Mouse (Mus musculus) lung, adult 18-20 months (tissue): ENCODE results near the gene Gltpd2.
A peak's percentile ranks its signal among the peaks of the same experiment; 100 is the strongest.
"Not testable (repeated sequence)": the region's sequence is repeated elsewhere in the genome, so short reads cannot be mapped to it uniquely, and the experiment has no call there.

ENCODE experiments used
- DNase-seq, 2 experiments: peaks; one replicate each; pipeline ENCODE4 v3.0.0; 2022; ENCODE audit warnings: mixed read lengths in 2 of 2

Gltpd2 gene

DNA sequence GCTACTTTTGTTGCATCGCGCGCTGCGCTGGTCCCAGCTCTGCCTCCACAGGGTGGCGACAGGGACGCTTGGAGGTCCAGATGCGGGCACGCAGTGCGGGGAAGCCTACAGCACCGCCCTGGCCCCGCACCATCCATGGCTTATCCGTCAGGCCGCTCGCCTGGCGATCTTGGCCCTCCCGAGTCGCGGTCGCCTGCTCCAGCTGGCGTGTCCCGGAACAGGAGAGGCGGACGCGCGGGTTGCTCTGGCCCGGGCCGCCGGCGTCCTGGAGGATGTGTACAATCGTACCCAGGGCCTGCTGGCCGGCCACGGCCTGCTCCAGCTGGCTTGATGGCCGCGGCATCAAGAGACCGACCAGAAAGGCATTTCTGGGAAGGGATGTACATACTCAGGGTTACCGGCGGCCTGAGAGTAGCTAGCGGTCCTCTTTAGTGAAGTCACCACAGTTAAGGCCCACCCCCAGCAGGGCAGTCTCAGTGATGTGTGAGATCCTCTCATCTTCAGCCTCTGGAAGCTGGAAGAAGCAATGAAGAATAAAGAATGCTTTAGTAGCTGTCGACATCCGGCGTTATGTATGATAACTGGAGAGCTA lies 1.3 kb downstream of the Gltpd2 start:
- DNase-seq, result peak in 1 of 2 experiments; percentile 25

- DNase-seq, result not testable (repeated sequence)
These were observed 4.5 kb downstream of the Gltpd2 start for GRCm38 (mm10) chr11:70523306-70523989.

- no peak for DNase-seq
These were observed 5.8 kb downstream of the Gltpd2 start for GRCm38 (mm10) chr11:70524782-70525181.

DNA sequence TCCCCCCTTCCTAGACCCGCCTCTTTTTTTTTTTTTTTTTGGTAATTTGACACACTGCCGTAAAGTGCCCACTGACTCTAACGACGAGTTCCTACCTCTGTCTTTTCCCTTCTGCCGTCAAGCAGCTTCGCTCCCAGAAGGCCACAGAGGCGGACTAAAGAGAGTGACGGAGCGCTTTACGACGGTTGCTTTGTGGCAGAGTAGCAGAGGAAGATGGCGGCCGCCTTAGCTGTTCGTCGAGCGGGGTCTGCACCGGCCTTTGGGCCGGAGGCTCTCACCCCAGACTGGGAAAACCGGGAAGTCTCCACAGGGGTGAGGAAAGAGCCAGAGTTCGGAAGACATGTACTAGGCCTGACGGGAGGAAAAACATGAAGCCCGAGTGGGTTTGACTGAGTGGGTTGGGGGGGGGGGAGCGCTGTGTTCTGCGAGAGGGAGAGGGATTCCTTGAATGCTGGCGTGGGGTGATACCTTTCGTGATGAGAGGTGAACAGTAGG lies 6.2 kb downstream of the Gltpd2 start, which contains the start of gene Psmb6:
Psmb6 (plus strand) TSS at position 184 of the 495 bp plus-strand sequence.
- peak; percentile 95 to 97 for DNase-seq

DNA sequence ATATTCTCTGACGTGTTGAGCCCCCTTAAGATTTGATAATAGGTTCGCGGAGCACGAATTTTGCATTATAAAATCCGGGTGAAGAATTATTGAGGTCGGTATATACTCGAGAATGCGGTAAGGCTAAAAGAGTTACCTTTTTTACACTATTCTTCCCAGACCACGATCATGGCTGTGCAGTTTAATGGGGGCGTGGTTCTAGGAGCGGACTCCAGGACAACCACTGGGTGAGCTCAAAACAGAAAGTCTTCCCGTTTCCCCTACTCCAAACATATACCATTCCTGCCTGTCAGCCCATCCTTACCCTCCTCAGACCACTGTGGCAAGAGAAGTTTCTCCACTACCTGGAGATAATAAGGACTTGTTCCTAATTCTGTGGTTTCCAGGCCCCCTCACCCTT lies 6.7 kb downstream of the Gltpd2 start:
- DNase-seq, result no peak

DNA sequence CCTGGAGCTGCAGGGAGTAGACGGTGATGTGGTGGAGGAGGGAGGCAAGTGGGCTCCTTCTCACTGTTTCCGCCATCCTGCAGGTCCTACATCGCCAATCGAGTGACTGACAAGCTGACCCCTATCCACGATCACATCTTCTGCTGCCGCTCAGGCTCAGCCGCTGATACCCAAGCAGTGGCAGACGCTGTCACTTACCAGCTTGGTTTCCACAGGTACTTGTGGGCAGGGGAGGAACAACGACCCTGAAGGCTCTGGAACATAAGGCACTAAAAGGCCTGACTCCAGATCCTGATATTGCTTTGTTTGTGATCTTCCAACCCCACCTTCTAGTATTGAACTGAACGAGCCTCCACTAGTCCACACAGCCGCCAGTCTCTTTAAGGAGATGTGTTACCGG lies 7.2 kb downstream of the Gltpd2 start:
- no peak for DNase-seq

DNA sequence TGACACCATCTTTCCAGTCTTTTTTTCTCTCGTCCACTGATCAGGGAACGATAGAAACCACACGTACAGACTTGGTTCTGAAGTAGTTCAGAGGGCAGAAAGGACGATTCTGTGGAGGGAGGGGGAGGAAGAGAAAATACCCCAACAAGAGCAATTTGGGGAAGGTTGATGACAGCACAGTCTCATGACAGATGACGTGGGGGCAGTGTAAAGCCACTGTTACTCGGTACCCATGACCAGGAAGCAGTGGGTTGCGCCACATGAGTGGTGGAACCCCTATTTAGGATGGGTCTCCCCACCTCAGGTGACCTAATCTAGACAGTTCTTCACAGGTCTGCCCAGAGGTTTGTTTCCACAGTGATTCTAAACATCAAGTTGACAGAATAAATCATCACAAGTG lies 9.6 kb downstream of the Gltpd2 start:
- DNase-seq, result no peak

DNA sequence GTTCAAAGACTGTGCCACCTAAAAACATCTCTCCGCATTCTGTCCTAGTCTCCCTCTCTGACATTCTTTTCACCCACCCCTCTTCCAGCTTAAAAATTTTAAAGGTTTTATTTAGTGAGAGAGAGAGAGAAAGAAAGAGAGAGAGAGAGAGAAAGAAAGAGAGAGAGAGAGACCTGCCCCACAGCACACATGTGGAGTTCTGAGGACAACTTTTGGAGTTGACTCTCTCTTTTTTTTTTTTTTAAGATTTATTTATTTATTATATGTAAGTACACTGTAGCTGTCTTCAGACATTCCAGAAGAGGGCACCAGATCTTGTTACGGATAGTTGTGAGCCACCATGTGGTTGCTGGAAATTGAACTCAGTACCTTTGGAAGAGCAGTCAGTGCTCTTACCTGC lies 12.1 kb downstream of the Gltpd2 start:
- DNase-seq, result not testable (repeated sequence)

- no peak for DNase-seq
These were observed 13.8 kb downstream of the Gltpd2 start, which contains the start of gene Gm40193 for GRCm38 (mm10) chr11:70532839-70533238. Gene Gm40193, minus strand, starts transcription at chr11:70532939.

- DNase-seq, result no peak
These were observed 20.4 kb downstream of the Gltpd2 start for GRCm38 (mm10) chr11:70539423-70539822.

GRCm38 (mm10) chr11:70539877-70540587 lies 21.0 kb downstream of the Gltpd2 start, which contains the start of gene Pld2:
Gene Pld2, plus strand, starts transcription at chr11:70540064.
- peak; percentile 93 to 96 for DNase-seq

DNA sequence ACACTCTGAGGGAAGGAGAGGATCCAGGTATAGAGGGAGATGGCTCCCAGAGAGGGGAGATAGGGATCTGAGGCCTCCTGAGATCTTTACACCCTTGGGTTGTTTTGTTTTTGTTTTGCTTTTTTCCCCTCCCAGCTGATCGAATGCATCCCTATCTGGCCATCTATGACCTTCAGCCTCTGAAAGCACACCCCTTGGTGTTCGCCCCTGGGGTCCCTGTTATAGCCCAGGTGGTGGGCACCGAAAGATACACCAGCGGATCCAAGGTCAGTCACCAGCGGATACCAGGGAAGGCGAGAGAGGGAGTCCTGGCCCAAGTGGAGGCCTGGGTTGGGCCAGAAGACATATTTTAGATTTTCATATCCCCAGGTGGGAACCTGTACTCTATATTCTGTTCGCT lies 21.9 kb downstream of the Gltpd2 start:
- DNase-seq, result no peak

GRCm38 (mm10) chr11:70541415-70541814 lies 22.4 kb downstream of the Gltpd2 start:
- DNase-seq, result no peak

DNA sequence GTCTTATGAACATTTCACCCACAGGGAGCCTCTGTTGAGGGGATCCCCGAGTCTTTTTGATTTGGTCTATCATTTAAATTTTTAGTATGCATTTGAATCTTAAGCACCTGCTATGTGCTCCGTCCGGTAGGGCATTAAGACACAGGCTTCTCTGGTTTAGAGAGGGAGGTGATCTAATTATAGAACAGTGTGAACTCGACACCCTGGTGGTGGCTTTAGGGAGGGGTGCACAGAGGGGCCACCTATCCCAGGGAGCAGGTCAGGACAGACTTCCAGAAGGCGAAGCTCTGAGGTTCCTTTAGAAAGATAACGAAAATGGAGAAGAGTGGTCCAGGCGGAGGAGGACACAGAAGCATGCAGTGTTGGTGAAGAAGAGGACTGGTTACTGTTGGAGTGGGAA lies 25.5 kb downstream of the Gltpd2 start:
- DNase-seq, result no peak

DNA sequence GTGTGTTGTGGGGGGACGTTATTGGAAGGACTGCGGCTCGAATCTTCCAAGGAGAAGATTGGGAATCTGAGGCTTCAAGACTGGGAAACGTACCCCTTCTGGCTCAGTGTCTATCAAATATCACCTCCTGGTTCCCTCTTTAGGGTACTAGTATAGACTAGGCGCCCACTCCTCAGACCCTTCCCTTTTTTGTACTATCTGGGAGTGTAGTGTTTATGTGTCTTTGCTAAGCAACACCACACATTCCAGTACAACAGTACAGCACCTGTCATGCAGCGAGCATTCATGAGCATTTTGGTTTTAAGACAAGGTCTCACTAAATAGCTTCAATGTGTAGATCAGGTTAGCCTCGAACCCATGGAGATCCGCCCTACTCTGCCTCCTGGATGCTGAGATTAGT lies 32.5 kb downstream of the Gltpd2 start:
- DNase-seq, result no peak

DNA sequence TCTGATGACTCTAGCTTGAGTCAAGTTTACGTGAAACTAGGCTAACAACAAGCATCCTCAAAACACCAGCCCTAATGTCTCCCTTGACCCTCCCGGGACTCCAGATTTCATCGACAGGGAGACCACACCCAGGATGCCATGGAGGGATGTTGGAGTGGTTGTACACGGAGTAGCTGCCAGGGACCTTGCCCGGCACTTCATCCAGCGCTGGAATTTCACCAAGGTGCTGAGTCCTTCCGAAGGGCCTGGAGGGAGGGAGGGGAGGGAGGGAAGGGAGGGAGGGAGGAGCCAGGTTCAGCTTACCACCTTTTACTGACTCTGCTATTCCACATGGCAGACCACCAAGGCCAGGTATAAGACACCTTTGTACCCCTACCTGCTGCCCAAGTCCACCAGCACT lies 34.9 kb downstream of the Gltpd2 start:
- DNase-seq, result peak in 1 of 2 experiments; percentile 33

DNA sequence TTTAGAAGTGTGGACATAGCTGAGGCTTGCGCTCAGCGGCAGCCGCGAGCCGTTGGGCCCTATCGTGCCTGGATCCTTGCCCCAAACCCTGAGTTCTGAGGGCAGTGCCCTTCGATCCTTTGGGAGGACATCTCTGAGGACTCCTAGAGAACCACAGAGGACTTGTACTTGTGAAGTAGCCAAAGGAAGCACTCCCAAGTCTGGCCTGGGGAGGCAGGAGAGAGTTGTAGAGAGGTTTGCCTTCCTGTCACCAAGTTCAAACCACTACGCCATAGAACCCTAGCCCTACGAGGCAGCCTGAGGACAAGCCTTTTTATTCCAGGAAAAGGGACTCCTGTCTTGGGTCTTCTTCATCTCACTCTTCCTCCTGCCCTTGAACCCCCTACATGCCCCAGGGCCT lies 38.5 kb downstream of the Gltpd2 start:
- DNase-seq, result no peak

DNA sequence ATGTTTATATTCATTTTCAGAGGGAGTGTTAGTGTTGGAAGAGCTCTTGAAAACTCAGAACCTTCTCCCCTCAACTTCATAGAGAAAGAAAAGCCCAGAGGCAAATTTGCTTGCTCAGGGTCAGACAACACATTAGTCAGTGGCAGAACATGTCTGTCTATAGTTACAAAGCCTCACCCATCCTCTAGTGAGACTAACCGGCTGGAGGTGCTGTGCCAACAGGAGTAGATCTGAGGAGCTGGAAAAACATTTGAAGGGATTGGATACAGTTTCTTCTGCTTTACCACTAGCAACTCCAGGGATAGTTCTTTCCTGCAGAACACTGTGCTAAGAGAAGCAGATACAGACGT lies 42.9 kb downstream of the Gltpd2 start:
- no peak for DNase-seq

- peak; percentile 87 to 91 for DNase-seq
These were observed 43.4 kb downstream of the Gltpd2 start, which contains the start of gene Mink1 for GRCm38 (mm10) chr11:70562287-70562994. Gene Mink1, plus strand, starts transcription at chr11:70562881.

- no peak for DNase-seq
These were observed 44.0 kb downstream of the Gltpd2 start for GRCm38 (mm10) chr11:70562995-70563469.

- DNase-seq, result peak; percentile 63 to 73
These were observed 44.7 kb downstream of the Gltpd2 start for GRCm38 (mm10) chr11:70563470-70564275.
